Comparison of ENCODE assay signal across 31 mouse cellular contexts in genomic region chr3:135379868-135380267, GRCm38 (mm10). TPM values are rescaled to one million over a fixed set of nuclear protein-coding genes. Genes with fewer than 3 reads are reported as not detected.
"Had no signal": no experiment of that assay in that cellular context is flagged by ENCODE, and none has a peak within 500 bp of the region (broad histone marks: within the 10 kb centered on the region; RNA-seq: fewer than 3 reads in every experiment).

No protein-coding gene starts in this region.

- H3K4me2 ChIP-seq: embryonic facial prominence, embryonic 12.5 days; embryonic facial prominence, embryonic 13.5 days; embryonic facial prominence, embryonic 15.5 days; forebrain, embryonic 12.5 days; forebrain, embryonic 13.5 days; forebrain, embryonic 15.5 days had no signal

- H3K36me3 ChIP-seq: embryonic facial prominence, embryonic 10.5 days; embryonic facial prominence, embryonic 12.5 days; embryonic facial prominence, embryonic 13.5 days; embryonic facial prominence, embryonic 15.5 days; forebrain, embryonic 10.5 days; forebrain, embryonic 12.5 days; forebrain, embryonic 15.5 days had no signal

- H3K9ac ChIP-seq: embryonic facial prominence, embryonic 12.5 days; embryonic facial prominence, embryonic 13.5 days; embryonic facial prominence, embryonic 15.5 days; forebrain, embryonic 12.5 days; forebrain, embryonic 13.5 days; forebrain, embryonic 15.5 days; forebrain, postnatal 0 days had no signal

- DNase-seq: cerebellum, adult 2 months; cerebellum, adult 8-10 months; cerebellum, adult 9-10 months; cerebellum, adult 9-11 months; cerebellum, postnatal 10 days; cerebellum, postnatal 14 days; cerebellum, postnatal 25 days; cerebellum, postnatal 36 days; embryo, embryonic 11 days; forebrain, postnatal 0 days; gastrocnemius, adult 2 months; gastrocnemius, postnatal 14 days; gastrocnemius, postnatal 25 days; gastrocnemius, postnatal 36 days; heart, adult 11 months; heart, adult 18-20 months; heart, adult 2 months had no signal

- H3K4me3 ChIP-seq: embryonic facial prominence, embryonic 10.5 days; embryonic facial prominence, embryonic 12.5 days; embryonic facial prominence, embryonic 13.5 days; embryonic facial prominence, embryonic 15.5 days; erythroblast, embryonic 14.5 days; forebrain, embryonic 10.5 days; forebrain, embryonic 12.5 days; forebrain, embryonic 13.5 days; forebrain, embryonic 15.5 days; gastrocnemius, adult 2 months; heart, adult 2 months had no signal

- H3K27ac ChIP-seq: embryonic facial prominence, embryonic 10.5 days; embryonic facial prominence, embryonic 12.5 days; embryonic facial prominence, embryonic 13.5 days; embryonic facial prominence, embryonic 15.5 days; forebrain, embryonic 10.5 days; forebrain, embryonic 12.5 days; forebrain, embryonic 13.5 days; forebrain, embryonic 15.5 days; gastrocnemius, adult 2 months; heart, adult 2 months had no signal

- H3K27me3 ChIP-seq: embryonic facial prominence, embryonic 12.5 days; embryonic facial prominence, embryonic 13.5 days; embryonic facial prominence, embryonic 15.5 days; forebrain, embryonic 12.5 days; forebrain, embryonic 13.5 days; forebrain, embryonic 15.5 days had no signal

- H3K4me1 ChIP-seq: embryonic facial prominence, embryonic 10.5 days; embryonic facial prominence, embryonic 12.5 days; embryonic facial prominence, embryonic 13.5 days; embryonic facial prominence, embryonic 15.5 days; forebrain, embryonic 10.5 days; forebrain, embryonic 12.5 days; forebrain, embryonic 13.5 days; forebrain, embryonic 15.5 days had no signal

- H3K9me3 ChIP-seq: embryonic facial prominence, embryonic 10.5 days; embryonic facial prominence, embryonic 12.5 days; embryonic facial prominence, embryonic 13.5 days; embryonic facial prominence, embryonic 15.5 days; forebrain, embryonic 10.5 days; forebrain, embryonic 12.5 days; forebrain, embryonic 13.5 days; forebrain, embryonic 15.5 days had no signal

- ATAC-seq: forebrain, embryonic 13.5 days; forebrain, embryonic 14.5 days; forebrain, embryonic 15.5 days; forebrain, embryonic 16.5 days; forebrain, postnatal 0 days had no signal

RNA-seq across cellular contexts. Expression of gene Slc9b1, which starts 32.0 kb away (rescaled TPM):
- total RNA-seq: common myeloid progenitor, adult 5-6 weeks; forebrain, postnatal 0 days; gastrocnemius, adult 18-20 months; gastrocnemius, adult 2 months; gastrocnemius, adult 8-10 months; gastrocnemius, postnatal 14 days; gastrocnemius, postnatal 25 days; gastrocnemius, postnatal 36 days had no signal
- polyA plus RNA-seq: cerebellum, adult 2 months; embryonic facial prominence, embryonic 10.5 days; embryonic facial prominence, embryonic 15.5 days; erythroblast, embryonic 14.5 days; forebrain, embryonic 13.5 days; forebrain, embryonic 14.5 days; forebrain, embryonic 16.5 days; forebrain, postnatal 0 days had no signal
